Mouse (Mus musculus) heart, postnatal 36 days (tissue): ENCODE measurements at regions not wholly inside any gene's neighbourhood (a gene's known extent, or its start where the extent isn't known, plus 50 kb on each side); places are given as distances from the start of the nearest gene placed in this dataset.
A peak's percentile ranks its signal among the peaks of the same experiment; 100 is the strongest.

Source experiments
- DNase-seq, 2 experiments: peaks; one replicate each; pipeline ENCODE4 v3.0.0; 2021 to 2022
- intact Hi-C: fragments of 180-260 bp; cut with DNase I; formaldehyde crosslinking; loops from one replicate; pipeline ENCODE4 v1.15.1; 2025

DNA sequence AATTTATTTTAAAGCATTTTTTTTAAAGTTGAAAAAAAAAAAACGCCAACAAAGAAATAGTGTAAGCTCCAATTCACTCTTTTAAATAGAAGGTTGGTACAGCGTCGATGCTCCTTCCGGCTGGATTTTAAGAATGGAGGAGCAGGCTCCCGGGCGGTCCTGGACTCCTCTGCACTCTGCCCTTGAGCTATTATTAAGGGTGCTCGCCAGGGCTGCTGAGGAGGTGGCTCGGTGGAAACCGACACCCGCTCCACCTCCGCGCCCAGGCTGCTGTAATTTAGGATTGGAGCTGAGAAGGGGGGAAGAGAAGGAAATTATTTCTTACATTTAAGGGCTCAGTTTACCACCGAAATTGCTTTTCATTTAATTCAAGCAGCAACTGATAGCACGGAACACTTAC is 298.8 kb downstream of the Satb1 start:
- no peak for DNase-seq
- intact Hi-C loops = no loop called here

DNA sequence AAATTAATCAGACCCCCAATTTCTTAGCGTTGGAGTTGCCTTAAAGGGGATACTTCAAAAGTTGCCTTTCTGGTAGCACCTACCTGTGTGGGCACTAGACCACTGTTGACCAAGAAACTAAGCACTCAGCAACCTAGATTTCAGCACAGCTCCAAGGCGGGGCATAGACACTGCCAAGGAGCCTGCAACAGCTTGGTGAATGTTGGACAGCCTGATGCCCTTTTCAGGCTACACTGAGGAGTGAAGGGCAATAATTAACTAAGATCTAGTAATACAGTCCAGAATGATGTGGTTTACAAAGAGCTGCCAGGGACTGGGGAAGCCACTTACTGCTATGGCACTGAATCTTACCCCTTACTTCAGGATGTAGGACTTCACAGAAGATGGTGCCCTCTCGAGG is 304.9 kb downstream of the Satb1 start:
- intact Hi-C loops = no loop called here
- no peak for DNase-seq

DNA sequence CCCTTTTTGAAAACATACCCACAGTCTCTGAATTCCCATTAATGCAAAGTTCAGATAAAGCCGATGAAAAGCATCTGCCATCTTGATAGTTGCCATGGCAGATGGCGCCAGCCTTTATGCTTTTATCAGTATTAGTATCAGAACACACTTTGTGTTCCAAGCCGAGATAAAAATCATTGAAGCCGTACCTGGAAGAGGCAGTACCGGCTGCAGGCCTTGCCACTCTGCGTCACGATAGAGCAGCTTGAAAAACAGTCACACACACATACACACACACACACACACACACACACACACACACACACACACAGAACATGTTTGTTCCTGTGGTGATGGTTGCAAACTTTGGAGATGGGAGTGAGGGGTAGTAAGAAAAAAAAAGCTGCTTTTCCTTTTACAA is 306.2 kb downstream of the Satb1 start:
- intact Hi-C loops = no loop called here

GRCm38 (mm10) chr17:51526464-51526863 is 306.6 kb downstream of the Satb1 start:
- intact Hi-C loops = no loop called here
- no peak for DNase-seq

More for the DNA sequence above, 306.2 kb downstream of the Satb1 start:
- no peak for DNase-seq

- intact Hi-C loops = no loop called here
- DNase-seq = no peak
These were observed 307.1 kb downstream of the Satb1 start for GRCm38 (mm10) chr17:51526021-51526420.

GRCm38 (mm10) chr17:51525219-51525618 is 307.9 kb downstream of the Satb1 start:
- intact Hi-C loops = no loop called here
- no peak for DNase-seq

- no peak for DNase-seq
These were observed 321.2 kb downstream of the Satb1 start for GRCm38 (mm10) chr17:51511917-51512316.

DNA sequence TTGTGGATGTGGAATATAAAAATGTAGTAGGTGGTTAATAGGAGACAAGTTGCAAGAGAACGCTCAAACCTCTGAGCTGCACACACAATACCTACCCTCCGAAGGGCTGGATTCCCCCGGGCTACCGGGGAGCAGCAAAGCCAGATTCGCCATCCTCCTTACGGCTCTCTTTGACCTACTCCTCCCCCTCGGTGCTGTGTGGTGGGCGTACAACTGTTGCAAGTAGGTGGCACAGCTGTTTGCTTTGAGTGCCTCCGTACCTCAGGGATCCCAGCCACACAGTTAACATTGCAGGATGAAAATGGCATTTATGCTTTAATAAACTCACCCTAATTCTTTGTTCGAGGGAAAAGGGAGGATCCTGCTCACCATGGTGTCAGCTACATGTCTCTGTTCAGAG is 321.6 kb upstream of the Tbc1d5 start:
- intact Hi-C loops = no loop called here
- no peak for DNase-seq

More at GRCm38 (mm10) chr17:51511917-51512316, 321.2 kb downstream of the Satb1 start:
- intact Hi-C loops = no loop called here

DNA sequence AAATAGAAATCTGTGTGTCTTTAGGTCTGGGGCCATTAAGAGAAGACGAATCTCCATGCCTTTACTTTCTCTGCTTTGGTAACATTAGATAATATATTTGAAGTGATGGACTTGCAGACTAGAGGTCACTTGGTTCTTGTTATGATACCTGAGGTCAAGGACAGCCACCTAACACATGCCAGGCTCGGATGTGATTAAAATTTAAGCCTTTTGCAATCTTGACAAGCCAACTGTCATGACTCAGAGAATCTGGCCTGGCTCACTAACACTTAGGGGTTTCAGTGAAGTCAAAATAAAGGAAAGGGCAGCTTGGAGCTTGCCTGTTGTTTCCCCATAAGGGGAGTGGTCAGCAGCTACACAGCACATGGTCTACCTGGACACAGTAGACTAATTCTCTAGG is 320.4 kb upstream of the Tbc1d5 start:
- intact Hi-C loops = no loop called here
- DNase-seq = no peak

DNA sequence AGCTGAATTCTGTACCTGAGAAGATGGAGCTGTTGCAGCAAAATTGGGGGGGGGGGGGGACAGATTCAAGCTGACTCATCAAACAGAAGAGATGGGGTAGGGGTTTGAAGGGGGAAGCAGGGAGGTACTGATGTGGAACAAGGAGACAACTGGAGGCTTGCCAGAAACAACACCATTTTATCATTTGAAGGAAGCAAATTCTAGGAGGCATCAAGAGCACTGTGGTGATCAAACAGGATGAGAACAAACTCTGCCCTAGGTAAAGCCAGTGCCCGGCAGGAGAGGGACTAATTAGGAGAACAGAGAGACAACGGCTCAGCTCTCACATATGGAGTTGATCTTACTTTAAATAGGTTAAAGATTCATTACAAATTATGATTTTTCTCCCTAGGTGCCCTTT is 315.9 kb upstream of the Tbc1d5 start:
- intact Hi-C loops = no loop called here
- no peak for DNase-seq

DNA sequence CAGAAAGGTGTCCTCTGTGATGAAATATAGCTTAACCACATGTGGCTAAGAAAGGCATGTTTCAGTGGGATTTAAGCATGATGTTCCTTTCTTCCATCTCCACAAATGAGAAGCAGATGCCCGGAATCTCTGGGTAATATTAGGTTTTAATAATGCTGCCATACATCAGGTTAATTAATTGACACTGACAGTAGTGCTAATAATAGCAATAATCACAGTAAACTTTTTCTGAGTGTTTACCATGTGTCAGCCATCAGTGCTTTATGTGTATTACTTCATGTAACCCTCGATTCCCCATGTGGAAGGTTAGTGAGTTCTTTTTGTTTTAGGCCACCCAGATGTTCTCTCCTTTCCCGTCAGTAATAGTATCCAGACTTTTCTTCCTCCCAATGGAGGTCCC is 310.2 kb upstream of the Tbc1d5 start:
- no peak for DNase-seq
- intact Hi-C loops = no loop called here

DNA sequence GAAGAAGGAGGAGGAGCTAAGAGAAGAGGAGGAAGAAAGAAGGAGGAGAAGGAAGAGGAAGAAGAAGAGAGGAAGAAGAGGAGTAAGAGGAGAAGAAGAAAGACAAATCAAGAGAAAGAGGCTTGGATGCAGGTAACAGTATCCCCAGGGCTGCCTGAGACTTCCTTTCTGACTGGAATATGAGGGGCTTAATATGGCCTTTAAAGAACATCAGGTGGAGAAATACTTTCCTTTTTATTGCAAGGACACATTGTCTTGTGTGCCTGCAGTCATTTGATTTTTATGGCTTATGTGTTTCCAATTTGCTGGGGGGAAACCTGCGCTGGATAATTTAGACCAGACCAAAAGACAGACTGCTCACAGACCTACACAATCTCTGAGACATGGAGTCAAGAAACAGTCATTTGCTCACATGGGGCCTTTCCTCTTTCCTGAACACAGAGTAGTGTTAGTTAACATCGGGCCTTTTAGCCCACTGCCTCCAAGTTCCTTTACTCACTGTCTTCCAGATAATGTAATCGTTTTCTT is 308.8 kb upstream of the Tbc1d5 start:
- intact Hi-C loops = no loop called here
- no peak for DNase-seq

DNA sequence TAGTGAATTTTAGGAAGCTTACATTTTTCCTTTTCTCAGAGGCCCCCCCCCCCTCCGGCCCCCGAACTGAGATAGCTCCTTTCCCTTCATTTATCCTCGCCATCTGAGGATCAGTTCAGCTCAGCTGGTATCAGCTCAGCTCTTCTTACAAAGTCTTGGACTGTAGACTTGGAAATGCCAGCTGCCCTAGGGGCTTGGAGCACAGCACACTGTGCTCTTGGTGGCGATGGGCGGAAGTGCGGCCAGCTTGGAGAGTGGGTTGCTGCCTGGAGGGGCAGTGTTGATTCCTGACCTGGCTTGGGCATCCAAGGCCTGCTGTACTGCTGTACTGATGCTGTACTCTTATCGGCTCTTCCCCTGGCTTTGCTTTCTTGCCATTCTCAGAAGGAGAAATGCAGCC is 298.7 kb upstream of the Tbc1d5 start:
- intact Hi-C loops = no loop called here
- peak; percentile 3 to 7 for DNase-seq

DNA sequence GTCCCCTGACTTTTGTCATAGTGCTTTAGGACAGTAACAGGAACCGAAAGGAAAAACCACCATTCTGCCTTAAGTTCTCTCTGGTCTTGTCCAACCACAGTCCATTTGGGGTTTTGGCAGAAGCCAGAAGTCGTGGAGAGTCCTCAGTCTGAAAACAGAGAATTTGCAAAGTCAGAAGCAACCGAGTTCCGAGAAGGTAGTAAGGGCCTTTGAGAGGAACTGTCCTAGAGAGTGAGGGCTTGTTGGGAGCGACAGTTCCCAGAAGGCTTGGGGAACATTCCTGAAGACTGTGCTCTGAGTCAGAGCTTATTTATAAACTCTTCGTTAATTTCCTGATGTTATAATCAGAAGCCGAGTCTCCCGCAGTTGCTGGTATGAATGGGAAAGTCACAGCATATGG is 298.3 kb upstream of the Tbc1d5 start:
- intact Hi-C loops = no loop called here
- peak; percentile 2 to 7 for DNase-seq

- intact Hi-C loops = no loop called here
- no peak for DNase-seq
These were observed 283.2 kb upstream of the Tbc1d5 start for GRCm38 (mm10) chr17:51462137-51462880.

DNA sequence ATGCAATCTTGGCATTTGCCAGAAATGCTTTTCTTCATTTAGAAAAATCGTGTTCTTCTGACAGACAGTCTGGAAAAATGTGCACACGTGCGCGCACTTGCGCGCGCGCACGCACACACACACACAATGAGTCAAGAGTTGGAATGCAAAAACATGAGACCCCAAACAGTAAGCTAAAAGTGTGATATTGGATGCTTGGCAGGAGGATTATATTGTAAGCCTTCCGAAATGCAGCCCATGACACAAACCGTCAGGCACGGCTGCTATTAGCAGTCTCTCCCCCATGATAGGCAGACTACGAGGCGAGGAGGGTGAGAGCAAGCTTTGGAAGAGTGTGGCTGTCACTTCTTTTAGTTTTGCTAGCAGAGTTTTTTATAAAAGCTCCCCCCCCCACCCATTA is 282.1 kb upstream of the Tbc1d5 start:
- DNase-seq = no peak
- intact Hi-C loops = no loop called here

DNA sequence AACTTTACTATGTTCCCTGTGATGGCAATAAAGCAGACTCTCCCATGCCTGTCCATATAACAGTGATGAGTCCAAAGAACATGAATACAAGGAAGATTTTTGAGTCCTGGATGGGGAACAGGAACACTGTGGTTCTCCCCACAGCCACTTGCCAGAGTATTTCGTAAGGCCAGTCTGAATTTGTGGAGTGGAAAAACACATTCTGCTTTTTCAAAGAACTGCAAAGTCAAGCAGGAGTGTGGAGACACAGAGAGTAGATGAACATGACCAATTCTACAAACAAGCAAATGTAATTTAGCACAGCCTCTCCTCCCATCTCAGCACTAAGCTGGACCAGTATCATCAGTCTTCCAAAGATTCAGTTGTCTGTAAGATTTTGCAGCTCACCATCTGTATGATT is 280.0 kb upstream of the Tbc1d5 start:
- intact Hi-C loops = no loop called here
- DNase-seq = no peak

DNA sequence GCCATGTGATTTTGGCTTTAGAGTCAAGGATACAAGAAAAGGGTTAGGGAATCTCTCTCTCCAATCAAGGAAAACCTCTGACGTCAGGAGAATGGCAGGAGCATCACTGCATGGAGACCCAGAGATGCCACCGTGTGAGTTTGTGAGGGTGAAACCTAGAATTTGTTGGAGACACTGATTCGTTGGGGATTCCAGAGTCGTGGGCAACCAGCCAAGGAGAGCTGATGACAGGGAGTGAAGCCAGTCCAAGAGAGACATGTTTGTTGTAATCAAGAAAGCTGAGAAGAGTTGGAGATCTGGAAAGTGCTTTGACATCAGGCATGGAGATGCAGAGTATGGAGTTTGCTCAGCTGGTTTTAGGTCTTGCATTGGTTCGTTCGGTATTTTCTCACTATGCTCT is 236.6 kb upstream of the Tbc1d5 start:
- DNase-seq = no peak
- intact Hi-C loops = no loop called here

DNA sequence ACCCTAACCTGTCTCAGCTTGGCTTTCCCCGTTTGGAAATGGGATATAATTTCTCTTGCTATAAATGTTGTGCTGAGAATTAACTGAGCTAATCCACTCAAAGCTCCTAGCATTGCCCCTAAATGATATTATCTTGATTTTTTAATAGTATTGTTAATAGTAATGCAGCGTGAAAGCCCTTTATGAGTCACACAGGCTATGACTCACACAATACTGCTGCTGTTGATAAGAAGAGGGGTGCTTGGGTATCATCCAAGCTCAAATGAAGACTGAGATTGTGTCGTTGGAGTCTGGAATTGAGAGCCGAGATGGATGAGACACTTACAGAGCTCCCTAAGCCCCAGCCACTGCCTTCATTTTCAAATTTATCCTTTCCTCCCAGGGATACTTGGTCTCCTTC is 235.2 kb upstream of the Tbc1d5 start:
- no peak for DNase-seq
- intact Hi-C loops = no loop called here

DNA sequence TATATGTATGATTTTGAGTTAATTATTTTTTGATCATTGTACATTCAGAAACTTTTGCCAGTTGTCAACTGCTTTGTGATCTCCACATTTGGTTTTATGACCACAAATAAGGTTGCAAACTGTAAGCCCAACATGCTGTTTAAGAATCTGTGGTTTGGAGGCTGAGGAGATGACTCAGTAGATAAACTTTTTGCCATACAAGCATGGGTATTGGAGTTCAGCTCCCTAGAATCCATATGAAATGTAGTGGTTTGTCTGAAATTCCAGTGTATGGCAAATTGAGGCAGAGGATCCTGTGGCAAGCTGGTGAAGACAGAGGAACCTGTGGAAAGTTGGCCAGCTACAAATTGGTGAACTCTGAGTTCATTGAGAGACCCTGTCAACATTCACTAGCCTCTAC is 234.6 kb upstream of the Tbc1d5 start:
- no peak for DNase-seq
- intact Hi-C loops = no loop called here

DNA sequence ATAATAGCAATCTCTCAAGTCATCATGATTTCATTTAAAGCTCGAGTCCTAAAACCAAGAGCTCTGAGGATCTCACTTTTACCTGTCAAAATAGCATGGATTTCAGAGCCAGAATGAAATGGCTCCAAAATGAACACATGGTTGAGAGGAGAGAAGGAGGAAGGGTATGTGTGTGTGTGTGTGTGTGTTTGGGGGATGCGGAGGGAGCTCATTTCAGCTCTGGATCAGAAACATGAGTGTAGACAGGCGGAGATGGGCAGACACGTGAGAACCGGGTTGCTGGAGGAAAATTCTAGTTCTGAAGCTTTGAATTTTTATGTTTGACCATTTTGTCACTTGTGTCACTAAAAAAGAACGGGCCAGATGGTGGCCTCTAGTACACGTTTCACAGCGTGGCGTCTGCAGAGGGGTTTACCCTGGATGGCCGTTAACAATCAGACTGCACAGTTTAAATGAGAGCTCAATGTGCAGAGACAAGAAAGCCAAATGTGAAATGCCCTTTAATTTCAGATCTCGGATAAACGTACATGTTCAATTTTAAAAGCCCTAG is 232.5 kb upstream of the Tbc1d5 start:
- intact Hi-C loops = no loop called here
- no peak for DNase-seq

GRCm38 (mm10) chr17:51408894-51409293 is 229.7 kb upstream of the Tbc1d5 start:
- intact Hi-C loops = loop anchor here (10.0 kb wide), 1 partner anchor 594 kb away; no protein-coding TSS in a partner anchor
- DNase-seq = no peak
